Mouse (Mus musculus) embryonic facial prominence, embryonic 14.5 days (tissue): ENCODE data around the gene Soat1. TPM values are rescaled to one million over a fixed set of nuclear protein-coding genes. Genes with fewer than 3 reads are reported as not detected.
"Not testable (repeated sequence)": the region's sequence is repeated elsewhere in the genome, so short reads cannot be mapped to it uniquely, and the experiment has no call there.

Source experiments
- ATAC-seq: fragments of 200-750 bp; cut with Nextera tagmentation; 2 replicates; pipeline ENCODE4 v1.8.0; 2017; ENCODE audit warnings: low read depth, moderate number of reproducible peaks, moderate TSS enrichment
- DNase-seq: peaks from one replicate; pipeline ENCODE4 v3.0.0-alpha.2; 2015; ENCODE audit warnings: low spot score
- H3K27ac ChIP-seq: fragments of 300-500 bp; sonication (generic); replicated peaks from 2 replicates; pipeline ENCODE4 v1.5.1; 2014; ENCODE audit warnings: low read depth, mild to moderate bottlenecking, low read length, moderate library complexity
- H3K27me3 ChIP-seq: fragments of 300-500 bp; sonication (generic); replicated peaks from 2 replicates; pipeline ENCODE4 v1.6.1; 2014; ENCODE audit warnings: low read length; ENCODE audit not compliant: control insufficient read depth, insufficient read depth
- H3K36me3 ChIP-seq: fragments of 300-500 bp; sonication (generic); 2 replicates; pipeline ENCODE4 v1.6.1; 2014; ENCODE audit warnings: low read length, mixed read lengths; ENCODE audit not compliant: control insufficient read depth, insufficient read depth
- H3K4me1 ChIP-seq: fragments of 300-500 bp; sonication (generic); 2 replicates; pipeline ENCODE4 v1.6.1; 2014; ENCODE audit warnings: antibody characterized with exemption, low read length; ENCODE audit not compliant: control insufficient read depth, insufficient read depth
- H3K4me2 ChIP-seq: fragments of 300-500 bp; sonication (generic); 2 replicates; pipeline ENCODE4 v1.6.1; 2014; ENCODE audit warnings: low read depth, mild to moderate bottlenecking, low read length, moderate library complexity, mixed read lengths
- H3K4me3 ChIP-seq: fragments of 300-500 bp; sonication (generic); 2 replicates; pipeline ENCODE4 v1.5.1; 2014; ENCODE audit warnings: low read depth, mild to moderate bottlenecking, low read length
- H3K9ac ChIP-seq: fragments of 300-500 bp; sonication (generic); 2 replicates; pipeline ENCODE4 v1.6.1; 2014; ENCODE audit warnings: low read depth, mild to moderate bottlenecking, low read length, moderate library complexity, mixed read lengths
- H3K9me3 ChIP-seq: fragments of 300-500 bp; sonication (generic); 2 replicates; pipeline ENCODE4 v1.6.1; 2016; ENCODE audit warnings: low read length; ENCODE audit not compliant: control insufficient read depth
- WGBS: fragments of 180-500 bp; shearing (Covaris S2); extraction: QIAGEN DNeasy Blood & Tissue Kit; methylation state at CpG from one replicate; pipeline ENCODE4 v1.1.7; 2014; 5-methylcytosine and 5-hydroxymethylcytosine counted together
- polyA plus RNA-seq: library from polyadenylated mRNA; unstranded; fragments of >200 nt; fragmentation: Nextera tagmentation; extraction: Ambion mirVana; gene quantifications from 2 replicates; pipeline ENCODE4 v1.2.1, GENCODE M21; 2014

The Soat1 gene
- polyA plus RNA-seq, 1 experiment from 2014 or later, result 21.8 TPM

GRCm38 (mm10) chr1:156403251-156403650, 70.9 kb downstream of the Soat1 start:
- H3K9me3 ChIP-seq, result no peaks in the 10 kb centered on the region
- no peak overlapping the region for H3K4me2 ChIP-seq
- no peak overlapping the region for H3K27ac ChIP-seq
- no peak for DNase-seq
- H3K4me1 ChIP-seq, result no peaks in the 10 kb centered on the region
- 43% methylated on average over 10 of the region's 10 CpGs for WGBS
- H3K9ac ChIP-seq, result no peak overlapping the region
- ATAC-seq, result no peak
- H3K27me3 ChIP-seq, result no peaks in the 10 kb centered on the region
- no peaks in the 10 kb centered on the region for H3K36me3 ChIP-seq
- no peak overlapping the region for H3K4me3 ChIP-seq

GRCm38 (mm10) chr1:156402491-156402890, 71.6 kb downstream of the Soat1 start:
- Histone ChIP-seq H3K27me3 (no peaks in the 10 kb centered on the region), H3K4me1 (no peaks in the 10 kb centered on the region), H3K9me3 (no peaks in the 10 kb centered on the region), H3K27ac (no peak overlapping the region), H3K9ac (no peak overlapping the region), H3K4me3 (no peak overlapping the region), H3K4me2 (no peak overlapping the region), H3K36me3 (no peaks in the 10 kb centered on the region)
- DNase-seq (no peak), ATAC-seq (no peak)
- 25% methylated on average over 2 of the region's 2 CpGs for WGBS

GRCm38 (mm10) chr1:156400159-156400558, 74.0 kb downstream of the Soat1 start:
- not testable (repeated sequence) for ATAC-seq, H3K27ac ChIP-seq, H3K9me3 ChIP-seq, H3K4me1 ChIP-seq, H3K4me2 ChIP-seq, H3K4me3 ChIP-seq, H3K9ac ChIP-seq, DNase-seq, H3K36me3 ChIP-seq, H3K27me3 ChIP-seq
- WGBS, result 75% methylated on average over 1 of the region's 3 CpGs

GRCm38 (mm10) chr1:156393148-156393547, 81.0 kb downstream of the Soat1 start:
- WGBS, result 76% methylated on average over 4 of the region's 4 CpGs
- no peaks in the 10 kb centered on the region for H3K4me1 ChIP-seq
- no peak overlapping the region for H3K27ac ChIP-seq
- no peak for ATAC-seq
- no peak overlapping the region for H3K9ac ChIP-seq
- no peaks in the 10 kb centered on the region for H3K9me3 ChIP-seq
- no peak for DNase-seq
- no peak overlapping the region for H3K4me2 ChIP-seq
- H3K27me3 ChIP-seq, result no peaks in the 10 kb centered on the region
- no peaks in the 10 kb centered on the region for H3K36me3 ChIP-seq
- no peak overlapping the region for H3K4me3 ChIP-seq

- no peak overlapping the region for H3K9ac ChIP-seq
- no peak overlapping the region for H3K4me3 ChIP-seq
- ATAC-seq (no peak), DNase-seq (no peak)
- H3K4me1 ChIP-seq, result no peaks in the 10 kb centered on the region
- H3K36me3 ChIP-seq, result no peaks in the 10 kb centered on the region
- no peaks in the 10 kb centered on the region for H3K9me3 ChIP-seq
- H3K27me3 ChIP-seq, result no peaks in the 10 kb centered on the region
- 72% methylated on average over 3 of the region's 3 CpGs for WGBS
- H3K4me2 ChIP-seq, result no peak overlapping the region
- no peak overlapping the region for H3K27ac ChIP-seq
Measured at GRCm38 (mm10) chr1:156386880-156387279, 87.3 kb downstream of the Soat1 start.

GRCm38 (mm10) chr1:156386232-156386631, 87.9 kb downstream of the Soat1 start:
- no peak overlapping the region for H3K9ac ChIP-seq
- ATAC-seq, result no peak

GRCm38 (mm10) chr1:156381217-156381616, 92.9 kb downstream of the Soat1 start:
- Histone ChIP-seq H3K27me3 (no peaks in the 10 kb centered on the region), H3K4me3 (no peak overlapping the region), H3K27ac (no peak overlapping the region), H3K4me2 (no peak overlapping the region), H3K4me1 (no peaks in the 10 kb centered on the region), H3K9ac (no peak overlapping the region), H3K36me3 (no peaks in the 10 kb centered on the region), H3K9me3 (no peaks in the 10 kb centered on the region)
- DNase-seq (no peak), ATAC-seq (no peak)
- 87% methylated on average over 3 of the region's 3 CpGs for WGBS

More at GRCm38 (mm10) chr1:156386232-156386631, 87.9 kb downstream of the Soat1 start:
- no peak overlapping the region for H3K4me3 ChIP-seq
- WGBS, result 93% methylated on average over 4 of the region's 4 CpGs
- no peaks in the 10 kb centered on the region for H3K27me3 ChIP-seq
- no peak overlapping the region for H3K27ac ChIP-seq
- H3K4me1 ChIP-seq, result no peaks in the 10 kb centered on the region
- H3K36me3 ChIP-seq, result no peaks in the 10 kb centered on the region
- no peak for DNase-seq
- no peak overlapping the region for H3K4me2 ChIP-seq
- no peaks in the 10 kb centered on the region for H3K9me3 ChIP-seq

Other genes starting within 250 kb of the Soat1 start
- gene Tdrd5, start 170.7 kb downstream of the Soat1 start, polyA plus RNA-seq, result 0.50 and 0.51 TPM in 2 replicates
- 0.08 and 0.15 TPM in 2 replicates for gene Nphs2, start 163.6 kb downstream of the Soat1 start, polyA plus RNA-seq
- gene Gm2000, start 108.3 kb downstream of the Soat1 start, polyA plus RNA-seq, result 919 and 956 TPM in 2 replicates
- gene Axdnd1, start 53.2 kb downstream of the Soat1 start, polyA plus RNA-seq, result 0.31 and 0.45 TPM in 2 replicates
- gene Gm10031, start 49.7 kb upstream of the Soat1 start, polyA plus RNA-seq, result 0.57 and 0.98 TPM in 2 replicates
- 5.4 and 5.5 TPM in 2 replicates for gene Abl2, start 84.5 kb upstream of the Soat1 start, polyA plus RNA-seq
- gene Tor3a, start 200.0 kb upstream of the Soat1 start, polyA plus RNA-seq, result 9.5 and 10.0 TPM in 2 replicates
- 30.0 and 31.1 TPM in 2 replicates for gene Fam20b, start 244.8 kb upstream of the Soat1 start, polyA plus RNA-seq